Mouse (Mus musculus) layer of hippocampus, adult 2 months (tissue): ENCODE measurements around the gene Tktl2. TPM values are rescaled to one million over a fixed set of nuclear protein-coding genes. Genes with fewer than 3 reads are reported as not detected.
A peak's percentile ranks its signal among the peaks of the same experiment; 100 is the strongest.

Source experiments
- DNase-seq, 2 experiments: peaks; one replicate each; pipeline ENCODE4 v3.0.0; 2022; ENCODE audit warnings: low spot score in 2 of 2
- H3K27ac ChIP-seq: fragments of 200-600 bp; 2 replicates; pipeline ENCODE4 v1.8.1; 2022
- H3K4me3 ChIP-seq: fragments of 200-600 bp; 2 replicates; pipeline ENCODE4 v1.8.1; 2022; ENCODE audit warnings: mild to moderate bottlenecking
- CTCF ChIP-seq: fragments of 200-600 bp; conservative IDR thresholded peaks from 2 replicates; pipeline ENCODE4 v1.8.1; 2022; ENCODE audit warnings: antibody characterized with exemption, mild to moderate bottlenecking, moderate library complexity
- long read RNA-seq, 2 experiments: library from polyadenylated mRNA; stranded (forward); transcript quantifications; one replicate each; pipeline ENCODE4 v2.0.0; 2021; ENCODE audit warnings: borderline mapping rate in 2 of 2
- total RNA-seq, 2 experiments: library from RNA; stranded (reverse); gene quantifications; 2 replicates each; pipeline ENCODE4 v1.2.3; 2021

Tktl2 gene
- under 1 TPM; 0.15 to 0.17 TPM for total RNA-seq
- long read RNA-seq, experiment 1, result 0 reads
- long read RNA-seq, experiment 2, result 0 reads

- no peak for TF ChIP-seq CTCF
- no peak for DNase-seq
- H3K27ac ChIP-seq, result no peak within 1 kb of the TSS
- no peak within 1 kb of the TSS for H3K4me3 ChIP-seq
Observed at GRCm38 (mm10) chr8:66511537-66511936, at the start of gene Tktl2. Tktl2 (plus strand) TSS chr8:66511756.

- DNase-seq, result no peak
- Histone ChIP-seq H3K27ac (no peak overlapping the region), H3K4me3 (no peak overlapping the region)
- no peak for TF ChIP-seq CTCF
Observed at GRCm38 (mm10) chr8:66469821-66470220, 41.7 kb upstream of the Tktl2 start.

DNA sequence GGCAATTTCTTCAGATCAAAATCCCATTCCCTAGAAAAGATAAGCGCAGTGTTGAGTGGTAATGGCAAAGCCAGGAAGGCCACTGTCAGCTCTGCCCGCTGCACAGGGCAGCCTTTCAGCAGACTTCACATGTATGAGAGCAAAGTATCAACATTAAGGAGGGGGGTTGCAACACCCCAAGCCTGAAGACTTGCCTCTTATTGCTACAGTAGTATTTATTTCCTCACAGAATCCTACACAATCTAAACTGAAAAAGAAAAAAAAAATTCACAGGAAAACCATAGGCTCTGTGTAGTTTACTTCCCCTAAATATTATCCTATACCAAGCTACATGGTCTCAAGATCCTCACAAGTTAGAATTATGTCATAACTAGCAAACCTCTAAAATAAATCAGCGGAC lies 34.7 kb upstream of the Tktl2 start:
- TF ChIP-seq CTCF, result no peak
- DNase-seq, result no peak
- H3K4me3 ChIP-seq, result no peak overlapping the region
- H3K27ac ChIP-seq, result no peak overlapping the region

GRCm38 (mm10) chr8:66486084-66486763 lies 25.3 kb upstream of the Tktl2 start, which contains the start of gene Tma16:
Tma16 (minus strand) TSS chr8:66486530.
- DNase-seq, result peak; percentile 79 to 85
- H3K4me3 ChIP-seq, result peak within 1 kb of the TSS; percentile 83
- no peak for TF ChIP-seq CTCF
- H3K27ac ChIP-seq, result peak within 1 kb of the TSS; percentile 89

- DNase-seq, result no peak
- no peak overlapping the region for H3K27ac ChIP-seq
- no peak overlapping the region for H3K4me3 ChIP-seq
- no peak for TF ChIP-seq CTCF
Observed at GRCm38 (mm10) chr8:66488556-66488955, 23.0 kb upstream of the Tktl2 start.

DNA sequence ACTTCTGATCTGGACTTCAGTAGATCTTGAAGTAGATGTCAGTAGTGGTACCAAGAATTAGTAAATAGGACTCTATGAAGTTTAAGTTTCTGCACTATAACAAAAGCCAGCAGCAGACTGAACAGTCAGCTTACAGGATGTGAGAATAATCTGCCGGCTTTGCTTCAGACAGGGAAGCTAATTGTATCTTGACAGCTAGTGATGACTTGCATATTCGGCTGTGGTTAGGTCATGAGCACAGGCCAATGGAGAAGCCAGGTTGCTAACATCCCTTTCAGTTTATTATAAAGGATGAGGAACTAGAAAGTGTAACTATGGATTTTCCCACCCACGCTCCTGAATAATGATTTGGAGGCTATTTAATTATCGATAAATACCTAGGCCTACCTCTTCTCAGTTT lies 20.9 kb upstream of the Tktl2 start:
- TF ChIP-seq CTCF, result no peak
- Histone ChIP-seq H3K4me3 (no peak overlapping the region), H3K27ac (no peak overlapping the region)
- DNase-seq, result no peak

- no peak for DNase-seq
- Histone ChIP-seq H3K4me3 (no peak overlapping the region), H3K27ac (no peak overlapping the region)
- TF ChIP-seq CTCF, result no peak
Observed at GRCm38 (mm10) chr8:66494496-66494895, 17.1 kb upstream of the Tktl2 start.

DNA sequence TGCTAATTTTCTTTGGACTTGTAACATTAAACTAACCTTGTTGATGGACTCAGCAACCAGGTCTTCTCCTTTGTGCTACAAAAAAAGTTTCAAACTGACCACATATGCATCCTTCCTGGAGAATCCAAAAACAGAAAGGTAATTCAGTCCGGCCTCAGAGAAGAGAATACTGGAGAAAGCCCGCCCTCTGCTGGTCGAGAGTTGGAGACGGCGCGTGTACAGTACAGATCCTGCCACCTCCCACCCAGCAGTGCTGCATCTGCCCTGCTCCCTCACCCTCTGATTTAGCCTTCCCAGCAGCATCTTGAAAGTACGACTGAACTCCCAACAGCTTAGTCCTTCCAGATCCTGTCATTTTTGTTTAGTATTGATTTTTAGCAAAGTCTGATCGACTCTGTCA lies 15.8 kb upstream of the Tktl2 start:
- Histone ChIP-seq H3K4me3 (no peak overlapping the region), H3K27ac (no peak overlapping the region)
- TF ChIP-seq CTCF, result peak; percentile 89
- peak; percentile 79 to 81 for DNase-seq

DNA sequence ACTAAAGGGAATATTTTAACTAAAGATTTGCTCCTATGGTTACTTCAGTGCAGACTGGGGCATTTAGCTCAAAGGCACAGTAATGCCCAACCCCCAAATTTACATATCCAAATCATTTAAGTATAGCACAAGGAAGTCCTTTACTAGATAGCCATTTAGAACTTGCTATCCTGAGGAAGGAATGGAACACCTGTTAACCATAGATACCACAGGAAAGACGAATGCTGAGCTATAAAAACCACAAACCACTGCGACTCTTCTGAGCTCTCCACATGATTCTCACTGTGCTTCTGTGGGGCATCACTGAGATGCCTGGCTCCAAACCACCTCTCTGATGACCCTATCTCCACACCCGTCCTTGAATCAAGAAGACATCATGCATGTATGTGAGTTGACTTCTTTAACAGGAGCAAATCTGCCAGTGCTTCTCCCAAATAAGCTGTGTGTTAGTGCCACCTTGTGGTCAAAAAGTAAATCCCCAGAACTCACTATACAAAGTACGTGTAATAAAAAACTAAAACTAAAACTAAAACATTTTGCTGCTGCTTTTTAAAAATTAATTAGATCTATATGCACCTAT lies 14.5 kb upstream of the Tktl2 start:
- H3K4me3 ChIP-seq, result no peak overlapping the region
- TF ChIP-seq CTCF, result peak; percentile 92
- peak; percentile 45 for DNase-seq
- no peak overlapping the region for H3K27ac ChIP-seq

- no peak for TF ChIP-seq CTCF
- Histone ChIP-seq H3K4me3 (no peak overlapping the region), H3K27ac (no peak overlapping the region)
- no peak for DNase-seq
Observed at GRCm38 (mm10) chr8:66503381-66503780, 8.2 kb upstream of the Tktl2 start.

GRCm38 (mm10) chr8:66519149-66519548 lies 7.6 kb downstream of the Tktl2 start:
- H3K27ac ChIP-seq, result no peak overlapping the region
- DNase-seq, result no peak
- H3K4me3 ChIP-seq, result no peak overlapping the region
- TF ChIP-seq CTCF, result no peak

DNA sequence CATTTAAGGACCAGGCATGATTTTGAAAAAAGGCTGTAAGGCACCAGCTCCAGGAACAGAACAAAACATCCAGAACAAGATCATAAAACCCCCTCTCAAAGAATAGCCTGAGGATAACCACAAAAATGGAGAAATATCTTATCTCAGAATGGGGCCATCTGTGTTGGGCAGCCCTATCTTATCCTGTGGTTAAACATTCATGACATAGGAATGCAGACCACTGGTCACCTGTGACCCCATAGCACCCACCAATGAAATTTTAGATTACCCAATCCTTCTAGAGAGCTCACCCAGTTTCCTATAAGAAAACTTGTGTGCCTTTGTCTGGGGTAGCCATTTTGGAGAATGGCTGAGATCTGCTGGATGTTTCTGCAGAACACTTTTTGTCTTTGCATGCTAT lies 9.0 kb downstream of the Tktl2 start:
- TF ChIP-seq CTCF, result no peak
- Histone ChIP-seq H3K4me3 (no peak overlapping the region), H3K27ac (no peak overlapping the region)
- no peak for DNase-seq

DNA sequence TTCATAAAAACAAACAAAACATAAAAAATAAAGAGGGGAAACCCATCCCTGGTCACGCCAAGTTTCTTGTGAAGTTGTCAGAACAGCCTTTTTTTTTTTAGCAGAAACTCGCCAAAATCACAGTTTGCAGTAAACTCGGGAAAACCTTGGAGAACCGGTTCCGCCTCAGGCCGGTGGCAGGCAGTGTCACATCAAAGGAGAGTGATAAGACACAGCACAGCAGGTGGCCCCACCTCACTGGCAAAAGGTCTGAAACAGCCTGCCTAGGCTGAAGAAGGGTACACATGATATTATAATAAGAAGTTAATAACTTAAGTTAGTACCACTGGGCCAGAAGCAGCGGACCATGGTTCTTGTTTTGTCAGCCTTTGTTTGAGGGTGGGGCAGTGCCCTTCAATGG lies 38.5 kb downstream of the Tktl2 start:
- Histone ChIP-seq H3K27ac (no peak overlapping the region), H3K4me3 (no peak overlapping the region)
- no peak for TF ChIP-seq CTCF
- DNase-seq, result no peak

Other genes starting within 250 kb of the Tktl2 start
- gene Tma16, start 25.2 kb upstream of the Tktl2 start, total RNA-seq, result 10 to 100 TPM; 10.9 to 11.4 TPM
- 10 to 100 TPM; 10.1 to 10.9 TPM for gene Npy5r, start 176.4 kb downstream of the Tktl2 start, total RNA-seq
- gene Npy1r, start 185.4 kb downstream of the Tktl2 start, total RNA-seq, result 10 to 100 TPM; 28.9 to 30.6 TPM